Mouse (Mus musculus) heart, embryonic 11.5 days (tissue): Measurements from ENCODE around the gene Irgq. TPM values are rescaled to one million over a fixed set of nuclear protein-coding genes. Genes with fewer than 3 reads are reported as not detected.
"Not testable (repeated sequence)": the region's sequence is repeated elsewhere in the genome, so short reads cannot be mapped to it uniquely, and the experiment has no call there.

Experiments
- ATAC-seq: fragments of 200-750 bp; cut with Nextera tagmentation; replicated peaks from 2 replicates; pipeline ENCODE4 v1.8.0; 2017; ENCODE audit warnings: moderate library complexity; ENCODE audit not compliant: insufficient number of reproducible peaks, low FRiP score, low TSS enrichment
- H3K27ac ChIP-seq: fragments of 300-500 bp; sonication (generic); 2 replicates; pipeline ENCODE4 v1.5.1; 2014; ENCODE audit warnings: mild to moderate bottlenecking, low read depth, low read length
- H3K27me3 ChIP-seq: fragments of 300-500 bp; sonication (generic); 2 replicates; pipeline ENCODE4 v1.6.1; 2014; ENCODE audit warnings: mild to moderate bottlenecking, low read length, mixed read lengths; ENCODE audit not compliant: control insufficient read depth, insufficient read depth
- H3K36me3 ChIP-seq: fragments of 300-500 bp; sonication (generic); 2 replicates; pipeline ENCODE4 v1.6.1; 2014; ENCODE audit warnings: mild to moderate bottlenecking, low read length, moderate library complexity, mixed read lengths; ENCODE audit not compliant: control insufficient read depth, insufficient read depth
- H3K4me1 ChIP-seq: fragments of 300-500 bp; sonication (generic); 2 replicates; pipeline ENCODE4 v1.6.1; 2014; ENCODE audit warnings: low read length; ENCODE audit not compliant: control insufficient read depth, insufficient read depth
- H3K4me2 ChIP-seq: fragments of 300-500 bp; sonication (generic); 2 replicates; pipeline ENCODE4 v1.6.1; 2014; ENCODE audit warnings: mild to moderate bottlenecking, moderate library complexity
- H3K4me3 ChIP-seq: fragments of 300-500 bp; sonication (generic); 2 replicates; pipeline ENCODE4 v1.5.1; 2014; ENCODE audit warnings: low read depth, low read length
- H3K9ac ChIP-seq: fragments of 300-500 bp; sonication (generic); 2 replicates; pipeline ENCODE4 v1.6.1; 2014; ENCODE audit warnings: mild to moderate bottlenecking, low read depth, low read length, moderate library complexity
- H3K9me3 ChIP-seq: fragments of 300-500 bp; sonication (generic); replicated peaks from 2 replicates; pipeline ENCODE4 v1.6.1; 2016; ENCODE audit warnings: low read length; ENCODE audit not compliant: control insufficient read depth
- WGBS: fragments of 180-500 bp; shearing (Covaris S2); extraction: QIAGEN DNeasy Blood & Tissue Kit; methylation state at CpG from one replicate; pipeline ENCODE4 v1.1.7; 2014; ENCODE audit not compliant: insufficient replicate concordance; 5-methylcytosine and 5-hydroxymethylcytosine counted together
- polyA plus RNA-seq: library from polyadenylated mRNA; unstranded; fragments of >200 nt; fragmentation: Nextera tagmentation; extraction: Ambion mirVana; gene quantifications from 2 replicates; pipeline ENCODE4 v1.2.1, GENCODE M21; 2014

Irgq gene
- polyA plus RNA-seq, 1 experiment from 2014 or later, result 4.1 TPM

GRCm38 (mm10) chr7:24519130-24519529 lies 11.4 kb upstream of the Irgq start:
- H3K27me3 ChIP-seq, result no peaks in the 10 kb centered on the region
- H3K4me2 ChIP-seq, result no peak overlapping the region
- H3K36me3 ChIP-seq, result peaks cover 2% of the 10 kb centered on the region; the same call in 1 of the 2 replicates
- no peak overlapping the region for H3K9ac ChIP-seq
- H3K4me1 ChIP-seq, result no peaks in the 10 kb centered on the region
- H3K9me3 ChIP-seq, result no peaks in the 10 kb centered on the region
- H3K4me3 ChIP-seq, result no peak overlapping the region
- no peak for ATAC-seq
- no peak overlapping the region for H3K27ac ChIP-seq
- WGBS, result 62% methylated on average over 3 of the region's 3 CpGs

DNA sequence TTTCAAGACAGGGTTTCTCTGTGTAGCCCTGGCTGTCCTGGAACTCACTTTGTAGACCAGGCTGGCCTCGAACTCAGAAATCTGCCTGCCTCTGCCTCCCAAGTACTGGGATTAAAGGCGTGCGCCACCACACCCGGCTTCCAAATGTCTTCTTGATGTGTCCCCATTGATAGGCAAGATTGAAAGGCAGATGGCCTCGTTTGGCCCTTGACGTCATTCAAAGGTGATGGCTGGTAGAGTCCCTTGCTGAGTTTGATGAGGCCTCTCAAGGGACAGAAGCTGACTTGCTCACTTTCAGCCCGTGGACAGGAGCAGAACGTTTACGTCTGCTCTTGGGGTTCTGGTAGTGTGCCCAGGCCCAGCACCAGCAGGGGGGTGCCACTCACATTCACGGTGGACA lies 10.4 kb upstream of the Irgq start:
- not testable (repeated sequence) for H3K9me3 ChIP-seq, H3K4me1 ChIP-seq, H3K4me2 ChIP-seq, ATAC-seq, H3K27ac ChIP-seq, H3K36me3 ChIP-seq, H3K27me3 ChIP-seq, H3K4me3 ChIP-seq, H3K9ac ChIP-seq
- WGBS, result 87% methylated on average over 9 of the region's 10 CpGs

DNA sequence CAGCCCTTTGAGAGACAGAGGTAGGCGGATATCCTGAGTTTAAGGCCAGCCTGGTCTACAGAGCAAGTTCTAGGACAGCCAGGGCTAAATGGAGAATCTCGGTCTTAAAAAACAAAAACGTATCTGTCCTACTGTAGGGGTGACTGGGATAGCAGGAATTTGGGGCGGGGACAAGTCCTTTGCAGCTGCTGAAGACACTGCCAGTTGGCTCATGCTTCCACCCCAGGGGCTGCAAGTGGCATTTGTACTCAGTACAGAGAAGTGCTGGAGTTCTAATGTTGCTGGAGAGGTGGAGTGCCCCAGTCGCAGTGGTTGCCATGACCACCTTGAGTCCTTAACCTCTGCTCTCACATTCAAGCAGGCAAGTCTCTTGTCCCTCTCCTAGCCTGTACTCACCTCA lies 7.7 kb upstream of the Irgq start:
- Histone ChIP-seq H3K27me3 (no peaks in the 10 kb centered on the region), H3K36me3 (no peaks in the 10 kb centered on the region), H3K4me1 (no peaks in the 10 kb centered on the region), H3K27ac (no peak overlapping the region), H3K4me2 (no peak overlapping the region), H3K4me3 (no peak overlapping the region), H3K9ac (no peak overlapping the region), H3K9me3 (no peaks in the 10 kb centered on the region)
- ATAC-seq, result no peak
- WGBS, result 57% methylated on average over 5 of the region's 5 CpGs

GRCm38 (mm10) chr7:24523723-24524122 lies 6.8 kb upstream of the Irgq start:
- 85% methylated on average over 6 of the region's 6 CpGs for WGBS
- no peaks in the 10 kb centered on the region for H3K36me3 ChIP-seq
- no peaks in the 10 kb centered on the region for H3K9me3 ChIP-seq
- no peaks in the 10 kb centered on the region for H3K27me3 ChIP-seq
- no peak overlapping the region for H3K4me3 ChIP-seq
- no peak overlapping the region for H3K4me2 ChIP-seq
- ATAC-seq, result no peak
- no peak overlapping the region for H3K27ac ChIP-seq
- H3K4me1 ChIP-seq, result no peaks in the 10 kb centered on the region
- H3K9ac ChIP-seq, result no peak overlapping the region

DNA sequence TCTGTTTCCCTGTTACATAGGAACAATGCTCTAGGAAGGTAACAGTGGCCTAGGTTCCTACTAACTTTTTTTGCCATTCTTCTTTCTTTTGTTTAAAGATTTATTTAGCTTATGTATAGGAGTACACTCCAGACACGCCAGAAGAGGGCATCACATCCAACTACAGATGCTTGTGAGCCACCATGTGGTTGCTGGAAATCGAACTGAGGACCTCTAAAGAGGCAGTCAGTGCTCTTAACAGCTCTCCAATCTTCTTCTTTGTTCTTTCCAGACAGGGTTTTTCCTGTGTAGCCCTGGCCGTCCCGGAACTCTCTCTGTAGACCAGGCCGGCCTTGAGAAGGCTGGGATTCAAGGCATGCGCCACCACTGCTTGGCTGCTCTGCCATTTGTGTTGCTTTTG lies 5.5 kb upstream of the Irgq start:
- no peaks in the 10 kb centered on the region for H3K36me3 ChIP-seq
- H3K4me3 ChIP-seq, result no peak overlapping the region
- H3K4me2 ChIP-seq, result no peak overlapping the region
- ATAC-seq, result no peak
- H3K4me1 ChIP-seq, result peaks cover 5% of the 10 kb centered on the region; the same call in 1 of the 2 replicates
- WGBS, result 76% methylated on average over 6 of the region's 6 CpGs
- no peaks in the 10 kb centered on the region for H3K27me3 ChIP-seq
- no peak overlapping the region for H3K27ac ChIP-seq
- no peaks in the 10 kb centered on the region for H3K9me3 ChIP-seq
- H3K9ac ChIP-seq, result no peak overlapping the region

GRCm38 (mm10) chr7:24525686-24526420 lies 4.6 kb upstream of the Irgq start:
- no peak for ATAC-seq
- WGBS, result 84% methylated on average over 12 of the region's 12 CpGs
- Histone ChIP-seq H3K4me1 (peaks cover 5% of the 10 kb centered on the region; the same call in 1 of the 2 replicates), H3K9me3 (no peaks in the 10 kb centered on the region), H3K9ac (no peak overlapping the region), H3K36me3 (no peaks in the 10 kb centered on the region), H3K4me2 (no peak overlapping the region), H3K27me3 (no peaks in the 10 kb centered on the region), H3K27ac (no peak overlapping the region), H3K4me3 (no peak overlapping the region)

DNA sequence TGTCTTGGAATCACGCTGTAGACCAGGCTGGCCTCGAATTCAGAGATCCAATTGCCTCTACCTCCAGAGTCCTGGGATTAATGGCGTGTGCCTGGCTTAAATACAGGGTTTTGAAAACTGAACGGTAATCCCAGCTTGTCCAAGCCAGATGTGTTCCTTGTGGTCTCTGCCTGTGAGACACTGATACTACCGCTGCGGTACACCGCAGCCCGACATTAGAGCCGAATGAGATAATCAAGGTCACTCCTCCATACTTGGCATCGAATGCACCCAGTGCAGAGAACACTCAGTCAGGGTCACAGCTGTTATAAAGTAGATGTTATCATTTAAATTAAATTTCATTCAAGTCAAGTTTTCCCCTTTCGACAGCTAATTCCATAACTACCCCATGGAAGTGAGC lies 1.6 kb upstream of the Irgq start:
- Histone ChIP-seq H3K27me3 (peaks cover 10% of the 10 kb centered on the region), H3K4me2 (no peak overlapping the region)
- ATAC-seq, result no peak

GRCm38 (mm10) chr7:24529580-24529979 lies 909 bp upstream of the Irgq start:
- peaks cover 15% of the 10 kb centered on the region for H3K27me3 ChIP-seq
- H3K9me3 ChIP-seq, result no peaks in the 10 kb centered on the region
- ATAC-seq, result no peak
- H3K4me1 ChIP-seq, result peaks cover 24% of the 10 kb centered on the region
- peak overlapping the region; percentile 92; the same call in 1 of the 2 replicates for H3K27ac ChIP-seq
- peaks cover 9% of the 10 kb centered on the region for H3K36me3 ChIP-seq
- H3K4me3 ChIP-seq, result peak overlapping the region; percentile 71
- whole genome bisulfite sequencing, result 57% methylated on average over 11 of the region's 11 CpGs
- H3K9ac ChIP-seq, result peak overlapping the region; percentile 90
- H3K4me2 ChIP-seq, result peak overlapping the region; percentile 99

More for the DNA sequence above, 1.6 kb upstream of the Irgq start:
- Histone ChIP-seq H3K36me3 (peaks cover 4% of the 10 kb centered on the region; the same call in 1 of the 2 replicates), H3K27ac (no peak overlapping the region), H3K4me1 (peaks cover 18% of the 10 kb centered on the region), H3K9me3 (no peaks in the 10 kb centered on the region), H3K4me3 (no peak overlapping the region), H3K9ac (no peak overlapping the region)
- 90% methylated on average over 11 of the region's 11 CpGs for WGBS
